Mouse (Mus musculus) embryonic facial prominence, embryonic 10.5 days (tissue): Measurements from ENCODE around the gene Slc24a1. TPM values are rescaled to one million over a fixed set of nuclear protein-coding genes. Genes with fewer than 3 reads are reported as not detected.

Source experiments
- DNase-seq: peaks from one replicate; pipeline ENCODE4 v3.0.0-alpha.2; 2017; ENCODE audit warnings: low spot score
- H3K27ac ChIP-seq: fragments of 300-500 bp; sonication (generic); replicated peaks from 2 replicates; pipeline ENCODE4 v1.5.1; 2016; ENCODE audit warnings: mild to moderate bottlenecking
- H3K27me3 ChIP-seq: fragments of 300-500 bp; sonication (generic); replicated peaks from 2 replicates; pipeline ENCODE4 v1.6.1; 2016; ENCODE audit warnings: low read depth, mild to moderate bottlenecking; ENCODE audit not compliant: poor library complexity, severe bottlenecking
- H3K36me3 ChIP-seq: fragments of 300-500 bp; sonication (generic); replicated peaks from 2 replicates; pipeline ENCODE4 v1.6.1; 2016; ENCODE audit warnings: mild to moderate bottlenecking, moderate library complexity
- H3K4me1 ChIP-seq: fragments of 300-500 bp; sonication (generic); 2 replicates; pipeline ENCODE4 v1.6.1; 2016
- H3K4me3 ChIP-seq: fragments of 300-500 bp; sonication (generic); 2 replicates; pipeline ENCODE4 v1.5.1; 2016; ENCODE audit warnings: mild to moderate bottlenecking, moderate library complexity
- H3K9me3 ChIP-seq: fragments of 300-500 bp; sonication (generic); 2 replicates; pipeline ENCODE4 v1.6.1; 2016; ENCODE audit warnings: mild to moderate bottlenecking
- WGBS: fragments of 180-500 bp; shearing (Covaris S2); methylation state at CpG from one replicate; pipeline ENCODE4 v1.1.7; 2016; 5-methylcytosine and 5-hydroxymethylcytosine counted together
- polyA plus RNA-seq: library from polyadenylated mRNA; unstranded; fragments of >200 nt; fragmentation: Nextera tagmentation; extraction: Ambion mirVana; gene quantifications from 2 replicates; pipeline ENCODE4 v1.2.1, GENCODE M21; 2016

The Slc24a1 gene
- polyA plus RNA-seq, 1 experiment from 2014 or later = 0.02 TPM

- H3K27me3 ChIP-seq = 0 out of 2 replicates have a peak, but pooled peaks cover 11% of the 10 kb centered on the region
- peak overlapping the region; percentile 74 for H3K27ac ChIP-seq
- no peaks in the 10 kb centered on the region for H3K36me3 ChIP-seq
- 60% methylated on average over 15 of the region's 15 CpGs for WGBS
- peaks cover 33% of the 10 kb centered on the region for H3K4me1 ChIP-seq
- DNase-seq = peak; percentile 68
- H3K4me3 ChIP-seq = peak overlapping the region; percentile 17
- H3K9me3 ChIP-seq = no peaks in the 10 kb centered on the region
Observed at GRCm38 (mm10) chr9:64934015-64934754, 17.2 kb downstream of the Slc24a1 start.

GRCm38 (mm10) chr9:64931751-64932610 is 19.4 kb downstream of the Slc24a1 start:
- Histone ChIP-seq H3K27ac (peak overlapping the region; percentile 3; the same call in 1 of the 2 replicates), H3K4me3 (no peak overlapping the region), H3K9me3 (no peaks in the 10 kb centered on the region), H3K4me1 (peaks cover 33% of the 10 kb centered on the region), H3K27me3 (0 out of 2 replicates have a peak, but pooled peaks cover 11% of the 10 kb centered on the region), H3K36me3 (no peaks in the 10 kb centered on the region)
- WGBS = 76% methylated on average over 7 of the region's 7 CpGs
- DNase-seq = no peak

GRCm38 (mm10) chr9:64930256-64930655 is 21.2 kb downstream of the Slc24a1 start:
- Histone ChIP-seq H3K27ac (no peak overlapping the region), H3K27me3 (0 out of 2 replicates have a peak, but pooled peaks cover 3% of the 10 kb centered on the region), H3K4me3 (no peak overlapping the region), H3K4me1 (peaks cover 34% of the 10 kb centered on the region), H3K9me3 (no peaks in the 10 kb centered on the region), H3K36me3 (no peaks in the 10 kb centered on the region)
- 85% methylated on average over 4 of the region's 4 CpGs for WGBS
- no peak for DNase-seq

DNA sequence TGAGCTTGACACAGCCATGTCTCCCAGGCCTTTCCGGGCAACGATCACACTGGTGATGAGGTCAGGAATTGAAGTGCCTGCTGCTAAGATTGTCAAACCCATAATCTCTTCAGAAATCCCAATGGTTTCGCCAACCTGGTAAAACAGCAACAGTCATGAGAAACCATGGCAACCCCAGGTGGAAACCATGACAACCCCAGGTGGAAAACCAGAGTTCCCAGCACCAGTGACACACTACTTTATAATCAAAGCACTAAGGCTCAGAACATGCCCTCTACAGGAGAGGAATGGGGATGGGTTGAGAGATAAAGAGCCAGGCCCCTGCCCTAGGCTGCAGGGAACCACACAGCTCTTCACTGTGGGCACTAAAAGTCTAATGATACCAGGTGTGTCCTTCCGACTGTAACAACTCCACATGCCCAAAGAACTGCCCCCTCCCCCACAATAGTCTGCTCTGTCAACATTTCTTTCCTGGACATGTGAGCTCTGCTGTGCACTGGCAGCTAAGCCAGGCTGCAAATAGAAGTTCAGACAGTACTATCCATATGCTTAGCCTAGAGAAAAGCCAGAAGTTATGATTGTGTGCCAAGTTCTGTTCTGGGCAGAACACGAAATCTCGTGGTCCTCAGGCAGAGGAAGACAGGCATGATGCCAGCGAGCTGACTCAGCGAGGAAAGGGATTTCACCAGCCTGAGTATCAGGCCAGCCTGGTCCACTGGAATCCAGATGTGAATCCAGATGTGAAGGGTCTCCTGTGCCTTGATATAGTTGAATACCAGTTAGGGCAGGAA is 25.0 kb downstream of the Slc24a1 start:
- H3K27me3 ChIP-seq = no peaks in the 10 kb centered on the region
- H3K4me3 ChIP-seq = no peak overlapping the region
- no peak for DNase-seq
- 84% methylated on average over 8 of the region's 8 CpGs for WGBS
- peaks cover 9% of the 10 kb centered on the region for H3K4me1 ChIP-seq
- no peak overlapping the region for H3K27ac ChIP-seq
- no peaks in the 10 kb centered on the region for H3K36me3 ChIP-seq
- H3K9me3 ChIP-seq = no peaks in the 10 kb centered on the region

GRCm38 (mm10) chr9:64925771-64926170 is 25.6 kb downstream of the Slc24a1 start:
- Histone ChIP-seq H3K27ac (no peak overlapping the region), H3K4me3 (no peak overlapping the region), H3K9me3 (no peaks in the 10 kb centered on the region), H3K36me3 (no peaks in the 10 kb centered on the region), H3K4me1 (peaks cover 5% of the 10 kb centered on the region; the same call in 1 of the 2 replicates), H3K27me3 (no peaks in the 10 kb centered on the region)
- no peak for DNase-seq
- 70% methylated on average over 5 of the region's 5 CpGs for WGBS

GRCm38 (mm10) chr9:64918560-64918959 is 32.8 kb downstream of the Slc24a1 start:
- WGBS = 30% methylated on average over 16 of the region's 16 CpGs
- Histone ChIP-seq H3K36me3 (peaks cover 4% of the 10 kb centered on the region), H3K27me3 (no peaks in the 10 kb centered on the region), H3K4me3 (peak overlapping the region; percentile 56), H3K4me1 (peaks cover 4% of the 10 kb centered on the region; the same call in 1 of the 2 replicates), H3K27ac (peak overlapping the region; percentile 81), H3K9me3 (no peaks in the 10 kb centered on the region)
- peak; percentile 82 for DNase-seq

DNA sequence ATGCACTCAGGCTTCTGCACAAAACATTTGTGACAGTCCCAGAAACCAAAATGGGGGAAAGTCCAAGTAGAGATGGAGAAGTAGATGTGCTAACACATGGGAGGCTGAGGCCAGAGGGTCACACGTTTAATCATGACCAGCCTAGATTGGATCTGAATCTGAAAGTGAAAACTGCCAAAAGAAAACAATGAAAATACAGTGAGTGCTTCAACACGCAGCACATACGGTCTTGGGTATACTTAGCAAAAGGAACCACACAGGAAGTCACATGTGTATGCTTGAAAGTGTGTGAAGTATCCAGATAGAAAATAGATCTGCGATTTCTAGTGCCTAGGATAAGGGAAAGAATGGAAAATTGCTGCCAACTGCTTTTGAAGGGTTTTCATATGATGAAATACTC is 36.8 kb downstream of the Slc24a1 start:
- Histone ChIP-seq H3K4me1 (peaks cover 4% of the 10 kb centered on the region; the same call in 1 of the 2 replicates), H3K36me3 (peaks cover 18% of the 10 kb centered on the region), H3K4me3 (no peak overlapping the region), H3K27ac (no peak overlapping the region), H3K27me3 (no peaks in the 10 kb centered on the region), H3K9me3 (no peaks in the 10 kb centered on the region)
- WGBS = 91% methylated on average over 4 of the region's 4 CpGs
- no peak for DNase-seq

GRCm38 (mm10) chr9:64913973-64914372 is 37.4 kb downstream of the Slc24a1 start:
- WGBS = 92% methylated on average over 2 of the region's 2 CpGs
- Histone ChIP-seq H3K4me3 (no peak overlapping the region), H3K27me3 (no peaks in the 10 kb centered on the region), H3K4me1 (peaks cover 4% of the 10 kb centered on the region; the same call in 1 of the 2 replicates), H3K27ac (no peak overlapping the region), H3K36me3 (peaks cover 20% of the 10 kb centered on the region), H3K9me3 (no peaks in the 10 kb centered on the region)
- DNase-seq = no peak

DNA sequence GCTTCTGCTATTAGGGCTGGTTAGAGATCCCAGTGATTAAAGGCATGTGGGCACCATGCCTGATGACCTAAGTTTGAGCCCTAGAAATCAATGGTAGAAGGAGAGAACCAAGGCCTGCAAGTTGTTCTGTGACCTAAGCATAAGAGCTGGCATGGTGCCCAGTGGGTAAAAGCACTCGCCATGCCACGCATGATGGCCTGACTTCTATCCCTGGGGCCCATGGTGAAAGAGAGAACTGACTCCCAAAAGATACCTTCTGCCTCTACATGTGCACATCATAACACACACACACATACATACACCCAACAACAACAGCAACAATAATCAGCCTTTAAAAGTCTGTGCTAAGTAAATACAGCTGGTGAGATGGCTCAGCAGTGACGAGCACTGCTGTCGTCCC is 38.0 kb downstream of the Slc24a1 start:
- 97% methylated on average over 4 of the region's 4 CpGs for WGBS

GRCm38 (mm10) chr9:64907441-64907840 is 44.0 kb downstream of the Slc24a1 start:
- H3K4me3 ChIP-seq = no peak overlapping the region
- H3K36me3 ChIP-seq = peaks cover 24% of the 10 kb centered on the region
- 92% methylated on average over 3 of the region's 3 CpGs for WGBS
- no peaks in the 10 kb centered on the region for H3K9me3 ChIP-seq
- H3K27ac ChIP-seq = no peak overlapping the region
- DNase-seq = no peak
- no peaks in the 10 kb centered on the region for H3K27me3 ChIP-seq
- H3K4me1 ChIP-seq = no peaks in the 10 kb centered on the region

More for the DNA sequence above, 38.0 kb downstream of the Slc24a1 start:
- Histone ChIP-seq H3K4me1 (peaks cover 1% of the 10 kb centered on the region; the same call in 1 of the 2 replicates), H3K4me3 (no peak overlapping the region), H3K9me3 (no peaks in the 10 kb centered on the region), H3K27ac (no peak overlapping the region), H3K27me3 (no peaks in the 10 kb centered on the region), H3K36me3 (peaks cover 20% of the 10 kb centered on the region)
- DNase-seq = no peak

DNA sequence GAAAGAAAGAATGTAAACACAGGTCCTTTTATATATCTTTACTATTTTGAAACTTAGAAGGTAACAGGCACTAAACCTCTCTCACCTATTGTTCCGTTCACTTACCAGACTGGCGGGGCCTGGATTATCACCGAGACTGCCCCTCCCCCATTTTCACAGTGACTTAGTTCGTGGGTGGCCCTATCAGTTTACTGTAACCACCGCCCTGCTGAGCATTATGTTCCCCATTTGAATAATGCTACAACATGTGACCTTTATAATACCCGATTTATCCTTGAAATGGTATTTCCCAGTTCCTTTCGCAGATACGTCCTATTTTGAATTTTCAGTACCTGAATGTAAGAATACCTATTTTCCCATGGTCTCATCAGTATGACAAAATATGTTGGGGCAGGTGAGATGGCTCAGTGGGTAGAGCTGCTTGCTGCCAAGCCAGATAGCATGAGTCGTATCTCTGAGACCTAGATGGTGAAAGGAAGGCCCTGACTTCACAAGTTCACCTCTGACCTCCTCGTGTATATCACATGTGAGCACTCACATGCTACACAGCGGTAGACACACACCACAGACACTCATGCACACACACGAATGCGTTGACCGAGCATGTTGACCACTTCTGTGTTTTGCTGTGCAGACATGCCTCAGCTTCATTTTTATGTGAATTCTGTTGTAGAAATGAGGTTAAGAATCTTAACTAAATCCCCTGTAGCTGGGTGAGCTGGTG is 46.3 kb downstream of the Slc24a1 start:
- no peak for DNase-seq
- H3K36me3 ChIP-seq = peaks cover 24% of the 10 kb centered on the region
- 90% methylated on average over 14 of the region's 14 CpGs for WGBS
- H3K9me3 ChIP-seq = no peaks in the 10 kb centered on the region
- H3K4me1 ChIP-seq = no peaks in the 10 kb centered on the region
- no peak overlapping the region for H3K27ac ChIP-seq
- H3K27me3 ChIP-seq = no peaks in the 10 kb centered on the region
- no peak overlapping the region for H3K4me3 ChIP-seq
